Comparison of ENCODE assay signal across 8 mouse cellular contexts in the genomic region with DNA sequence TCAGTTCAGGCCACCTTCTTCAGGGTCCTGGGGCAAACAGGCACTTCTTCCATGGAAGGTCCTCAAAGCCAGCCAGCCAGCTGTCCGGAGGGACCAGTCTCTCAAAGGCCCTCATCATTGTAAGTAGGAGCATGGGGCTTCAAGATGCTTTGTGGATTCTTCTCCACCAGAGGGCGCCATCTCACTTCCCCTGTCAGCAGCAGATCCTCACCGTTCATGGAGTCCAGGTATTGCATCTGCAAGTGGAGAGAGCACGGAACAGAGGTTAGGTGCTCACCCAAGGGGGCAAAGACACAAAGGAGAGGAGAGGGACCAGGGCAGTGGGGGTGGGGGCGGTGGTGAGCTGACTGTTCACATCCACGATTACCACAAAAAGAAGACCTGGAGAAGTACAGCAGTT. TPM values are rescaled to one million over a fixed set of nuclear protein-coding genes. Genes with fewer than 3 reads are reported as not detected.
A peak's percentile ranks its signal among the peaks of the same experiment; 100 is the strongest.
DNase-seq lines count a peak whose midpoint lies in the region; ATAC-seq and TF ChIP-seq lines count a peak whose summit lies in the region.

No protein-coding gene starts in this region.

- no peaks in the 10 kb centered on the region for H3K9me3 ChIP-seq in liver, postnatal 0 days (ENCODE audit: low read length)

- H3K4me2 ChIP-seq in liver, postnatal 0 days (ENCODE audit: low read depth, low read length) = no peak overlapping the region

- peak; percentile 86 for DNase-seq in CD4-positive, CD25-positive, alpha-beta regulatory T cell, adult 2 months (ENCODE audit: low read depth, low spot score)
- peak; percentile 79 to 95 for DNase-seq in adrenal gland, adult (ENCODE audit: inconsistent age in 2 of 2, low spot score in 1 of 2)
- DNase-seq in heart, adult 2 months = peak; percentile 66 to 70
- peak; percentile 84 for DNase-seq in kidney, postnatal 14 days
- DNase-seq in liver, postnatal 0 days = peak; percentile 82
- DNase-seq in ovary, postnatal 10 days (ENCODE audit: low spot score) = peak; percentile 62
- DNase-seq in thymus, postnatal 0 days (ENCODE audit: low spot score) = peak; percentile 82

- H3K4me3 ChIP-seq in cortical plate, adult 2 months (ENCODE audit: insufficient read depth, low read length) = no peak overlapping the region
- no peak overlapping the region for H3K4me3 ChIP-seq in heart, adult 2 months
- no peak overlapping the region for H3K4me3 ChIP-seq in liver, postnatal 0 days (ENCODE audit: low read depth, low read length)

- no peaks in the 10 kb centered on the region for H3K36me3 ChIP-seq in heart, adult 2 months (ENCODE audit: control insufficient read depth, insufficient read depth, low read length)
- H3K36me3 ChIP-seq in liver, postnatal 0 days (replicated peaks; ENCODE audit: insufficient read depth, low read length) = peaks cover 24% of the 10 kb centered on the region

- H3K27ac ChIP-seq in cortical plate, adult 2 months (ENCODE audit: insufficient read depth, low read length) = no peak overlapping the region
- no peak overlapping the region for H3K27ac ChIP-seq in heart, adult 2 months
- H3K27ac ChIP-seq in liver, postnatal 0 days (ENCODE audit: low read depth) = no peak overlapping the region

- no peak overlapping the region for H3K9ac ChIP-seq in heart, adult 2 months (ENCODE audit: low read depth, low read length)
- H3K9ac ChIP-seq in liver, postnatal 0 days (replicated peaks) = no peak overlapping the region

- no peaks in the 10 kb centered on the region for H3K27me3 ChIP-seq in heart, adult 2 months (ENCODE audit: control insufficient read depth, insufficient read depth, low read length)
- H3K27me3 ChIP-seq in liver, postnatal 0 days (ENCODE audit: insufficient read depth, low read length) = no peaks in the 10 kb centered on the region

- no peaks in the 10 kb centered on the region for H3K79me2 ChIP-seq in heart, adult 2 months (replicated peaks; ENCODE audit: control insufficient read depth, insufficient read depth, low read length)

- ATAC-seq in liver, postnatal 0 days = peak; percentile 40; the same call in 1 of the 2 replicates

- WGBS in heart, adult 2 months = 32% methylated on average over 6 of the region's 6 CpGs
- WGBS in liver, postnatal 0 days (ENCODE audit: insufficient replicate concordance) = 42% methylated on average over 6 of the region's 6 CpGs

- TF ChIP-seq POLR2A in cortical plate, adult 2 months (IDR thresholded peaks at IDR 0.05; ENCODE audit: extremely low read depth, insufficient read depth, low read length) = no peak
- TF ChIP-seq POLR2A in heart, adult 2 months (IDR thresholded peaks at IDR 0.05; ENCODE audit: insufficient read depth, low read depth, low read length) = no peak

- H3K4me1 ChIP-seq in cortical plate, adult 2 months (ENCODE audit: control insufficient read depth, insufficient read depth, low read length) = no peaks in the 10 kb centered on the region
- H3K4me1 ChIP-seq in heart, adult 2 months (ENCODE audit: control insufficient read depth, insufficient read depth, low read length) = no peaks in the 10 kb centered on the region
- no peaks in the 10 kb centered on the region for H3K4me1 ChIP-seq in liver, postnatal 0 days (ENCODE audit: insufficient read depth)

- TF ChIP-seq EP300 in heart, adult 2 months (IDR thresholded peaks at IDR 0.05; ENCODE audit: insufficient read depth, low read depth, low read length) = no peak
- no peak for TF ChIP-seq EP300 in liver, postnatal 0 days (IDR thresholded peaks at IDR 0.05; ENCODE audit: low read depth)

- peak; percentile 91 for TF ChIP-seq CTCF in cortical plate, adult 2 months (IDR thresholded peaks at IDR 0.05; ENCODE audit: extremely low read depth, insufficient read depth, low read length)
- peak; percentile 81 for TF ChIP-seq CTCF in heart, adult 2 months (IDR thresholded peaks at IDR 0.05)
- peak; percentile 97 for TF ChIP-seq CTCF in liver, postnatal 0 days (IDR thresholded peaks at IDR 0.05; ENCODE audit: low read depth)

- intact Hi-C loops in heart, adult 2 months (cut with DNase I) = loop anchor here (1.0 kb wide), 1 partner anchor 98 kb away; no protein-coding TSS in a partner anchor

RNA-seq across cellular contexts. Expression of a gene that starts 13.6 kb away (rescaled TPM):
- polyA plus RNA-seq in cortical plate, adult 2 months (2012; rRNA removed) = not detected in 2 replicates
- not detected for total RNA-seq in heart, adult 2 months (2021)
- not detected in 2 replicates for polyA plus RNA-seq in heart, adult 2 months (2012; rRNA removed)
- 0.15 and 0.19 TPM in 2 replicates for polyA plus RNA-seq in liver, postnatal 0 days (2015; fragmentation: Nextera tagmentation; extraction: Ambion mirVana)
- 0.05 and 0.06 TPM in 2 replicates for polyA plus RNA-seq in thymus, postnatal 0 days (2015; fragmentation: Nextera tagmentation; extraction: Ambion mirVana)

RNA-seq across cellular contexts. Expression of a gene that starts 21.6 kb away (rescaled TPM):
- polyA plus RNA-seq in cortical plate, adult 2 months (2012; rRNA removed) = 69.2 and 71.0 TPM in 2 replicates
- 10 to 100 TPM; 51.2 to 52.3 TPM for total RNA-seq in heart, adult 2 months (2021)
- 40.1 and 51.4 TPM in 2 replicates for polyA plus RNA-seq in heart, adult 2 months (2012; rRNA removed)
- polyA plus RNA-seq in liver, postnatal 0 days (2015; fragmentation: Nextera tagmentation; extraction: Ambion mirVana) = 120 and 130 TPM in 2 replicates
- 232 and 242 TPM in 2 replicates for polyA plus RNA-seq in thymus, postnatal 0 days (2015; fragmentation: Nextera tagmentation; extraction: Ambion mirVana)

RNA-seq across cellular contexts. Expression of a gene that starts 29.1 kb away (rescaled TPM):
- polyA plus RNA-seq in cortical plate, adult 2 months (2012; rRNA removed) = 90.6 and 93.4 TPM in 2 replicates
- total RNA-seq in heart, adult 2 months (2021) = 10 to 100 TPM; 25.4 to 28.9 TPM
- 41.0 and 43.7 TPM in 2 replicates for polyA plus RNA-seq in heart, adult 2 months (2012; rRNA removed)
- 6.6 and 7.5 TPM in 2 replicates for polyA plus RNA-seq in liver, postnatal 0 days (2015; fragmentation: Nextera tagmentation; extraction: Ambion mirVana)
- 24.0 and 24.4 TPM in 2 replicates for polyA plus RNA-seq in thymus, postnatal 0 days (2015; fragmentation: Nextera tagmentation; extraction: Ambion mirVana)
